Mouse (Mus musculus): ENCODE measurements around the gene Mrps33. TPM values are rescaled to one million over a fixed set of nuclear protein-coding genes. Genes with fewer than 3 reads are reported as not detected.

The Mrps33 gene
- total and polyA plus RNA-seq, 3 experiments = 102 to 1,706 (median 126) TPM

DNA sequence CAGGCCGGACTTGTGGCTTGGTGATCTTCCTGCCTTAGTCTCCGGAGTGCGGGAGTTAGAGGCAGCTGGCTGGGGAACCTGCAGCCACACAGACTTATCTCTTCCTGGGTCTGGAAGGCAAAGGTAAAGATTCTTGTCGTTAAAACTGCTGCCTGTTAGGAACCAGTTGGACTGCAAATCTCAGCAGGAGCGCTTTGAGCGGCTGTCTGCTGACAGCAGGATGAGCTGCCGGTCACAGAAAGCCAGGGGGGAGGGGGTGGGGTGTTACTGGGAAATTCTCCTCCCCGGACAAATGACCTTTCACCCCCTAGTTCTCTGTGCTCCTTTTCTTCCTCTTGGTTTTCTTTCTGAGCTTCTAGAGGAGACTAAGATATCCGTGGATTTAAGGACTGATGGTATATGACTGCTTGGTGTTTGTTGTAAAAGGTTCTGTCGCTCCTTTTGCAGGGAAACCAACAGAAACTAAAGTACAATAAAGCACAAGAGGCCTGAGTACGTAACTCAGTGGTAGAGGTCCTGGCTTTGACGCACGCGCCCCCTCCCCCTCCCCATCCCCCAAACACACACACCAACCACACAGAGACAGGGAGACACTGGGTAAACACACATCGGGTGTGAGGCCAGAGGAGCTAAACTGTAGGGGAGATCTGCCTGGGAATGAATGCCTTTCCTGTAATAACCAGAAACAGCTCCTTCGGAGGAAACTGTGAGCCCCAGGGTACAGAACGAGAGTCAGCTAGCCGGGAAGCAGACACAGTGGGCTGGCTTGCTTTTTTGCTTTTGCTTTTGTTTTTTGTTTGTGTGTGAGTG lies 29.7 kb downstream of the Mrps33 start:
- TF ChIP-seq TBP (IDR thresholded peaks at IDR 0.05; ENCODE audit: low read depth, low read length) (no peak), MEF2A (IDR thresholded peaks at IDR 0.05; ENCODE audit: extremely low read depth, insufficient replicate concordance, low read depth, low read length, poor library complexity, severe bottlenecking) (no peak), RCOR1 (IDR thresholded peaks at IDR 0.05; ENCODE audit: low read depth, low read length) (no peak), GABPA (IDR thresholded peaks at IDR 0.05; ENCODE audit: low read depth, low read length) (no peak), NRF1 (IDR thresholded peaks at IDR 0.05; ENCODE audit: insufficient read depth, low read depth, low read length, poor library complexity, severe bottlenecking) (no peak), ZKSCAN1 (IDR thresholded peaks at IDR 0.05; ENCODE audit: low read depth, low read length) (no peak), E2F4 (IDR thresholded peaks at IDR 0.05; ENCODE audit: borderline replicate concordance, low read depth, low read length) (no peak), MXI1 (IDR thresholded peaks at IDR 0.05; ENCODE audit: low read depth, low read length) (no peak), USF2 (IDR thresholded peaks at IDR 0.05; ENCODE audit: borderline replicate concordance in 1 of 2, insufficient read depth in 1 of 2, low read depth in 1 of 2, low read length in 2 of 2) (no peak), GATA1 (IDR thresholded peaks at IDR 0.05; ENCODE audit: low read depth, low read length) (no peak), MYB (IDR thresholded peaks at IDR 0.05; ENCODE audit: low read depth, low read length) (no peak), CHD1 (IDR thresholded peaks at IDR 0.05; ENCODE audit: low read depth, low read length) (no peak), MAZ (IDR thresholded peaks at IDR 0.05; ENCODE audit: low read depth, low read length) (no peak)
- H3K79me2 ChIP-seq (ENCODE audit: control insufficient read depth, insufficient read depth, low read length, poor library complexity) = no peaks in the 10 kb centered on the region
- DNase-seq (ENCODE audit: low read depth, low spot score) = no peak
- H3K27me3 ChIP-seq (ENCODE audit: control insufficient read depth in 1 of 2, insufficient read depth in 2 of 2, low read length in 2 of 2) = peaks cover 1 to 2% of the 10 kb centered on the region in 2 experiments; a peak in 3 of 4 replicates
- H3K9ac ChIP-seq (ENCODE audit: control insufficient read depth, low read depth, low read length, poor library complexity, severe bottlenecking) = no peak overlapping the region
- no peaks in the 10 kb centered on the region for H3K9me3 ChIP-seq (replicated peaks; ENCODE audit: insufficient read depth, low read length)
- no peak overlapping the region for H3K4me3 ChIP-seq (ENCODE audit: control insufficient read depth in 1 of 2, insufficient read depth in 1 of 2, low read depth in 2 of 2, low read length in 2 of 2)
- no peak overlapping the region for H3K27ac ChIP-seq (ENCODE audit: control insufficient read depth, low read depth, low read length)
- H3K36me3 ChIP-seq (ENCODE audit: control insufficient read depth in 1 of 2, insufficient read depth in 2 of 2, low read length in 2 of 2) = no peaks in the 10 kb centered on the region
- H3K4me1 ChIP-seq (ENCODE audit: control insufficient read depth in 1 of 2, insufficient read depth in 2 of 2, low read length in 2 of 2) = no peaks in the 10 kb centered on the region

GRCm38 (mm10) chr6:39778506-39778905 lies 32.3 kb downstream of the Mrps33 start:
- no peaks in the 10 kb centered on the region for H3K36me3 ChIP-seq (ENCODE audit: control insufficient read depth in 1 of 2, insufficient read depth in 2 of 2, low read length in 2 of 2)
- no peak for DNase-seq (ENCODE audit: low read depth, low spot score)
- TF ChIP-seq ELF1 (IDR thresholded peaks at IDR 0.05; ENCODE audit: low read depth, low read length) (no peak), MAX (IDR thresholded peaks at IDR 0.05; ENCODE audit: low read length) (no peak), E2F4 (IDR thresholded peaks at IDR 0.05; ENCODE audit: borderline replicate concordance, low read depth, low read length) (no peak), JUND (IDR thresholded peaks at IDR 0.05; ENCODE audit: low read depth, low read length) (no peak)
- H3K4me3 ChIP-seq (ENCODE audit: control insufficient read depth in 1 of 2, insufficient read depth in 1 of 2, low read depth in 2 of 2, low read length in 2 of 2) = no peak overlapping the region
- H3K79me2 ChIP-seq (ENCODE audit: control insufficient read depth, insufficient read depth, low read length, poor library complexity) = no peaks in the 10 kb centered on the region
- peaks cover 0 to 2% of the 10 kb centered on the region in 2 experiments; a peak in 1 of 4 replicates for H3K27me3 ChIP-seq (ENCODE audit: control insufficient read depth in 1 of 2, insufficient read depth in 2 of 2, low read length in 2 of 2)
- no peaks in the 10 kb centered on the region for H3K4me1 ChIP-seq (ENCODE audit: control insufficient read depth in 1 of 2, insufficient read depth in 2 of 2, low read length in 2 of 2)
- H3K9me3 ChIP-seq (replicated peaks; ENCODE audit: insufficient read depth, low read length) = no peaks in the 10 kb centered on the region
- H3K9ac ChIP-seq (ENCODE audit: control insufficient read depth, low read depth, low read length, poor library complexity, severe bottlenecking) = no peak overlapping the region
- no peak overlapping the region for H3K27ac ChIP-seq (ENCODE audit: control insufficient read depth, low read depth, low read length)
